Mouse (Mus musculus): Measurements from ENCODE around the gene S1pr5.
"Not testable (repeated sequence)": the region's sequence is repeated elsewhere in the genome, so short reads cannot be mapped to it uniquely, and the experiment has no call there.

Gene S1pr5

GRCm38 (mm10) chr9:21237368-21238003 is 10.8 kb downstream of the S1pr5 start:
- no peak for DNase-seq (ENCODE audit: low spot score)

- no peak for DNase-seq (ENCODE audit: low spot score)
Measured at GRCm38 (mm10) chr9:21236991-21237367, 11.3 kb downstream of the S1pr5 start.

- no peak for DNase-seq (ENCODE audit: low spot score)
Measured at GRCm38 (mm10) chr9:21235341-21235740, 12.9 kb downstream of the S1pr5 start.

GRCm38 (mm10) chr9:21233805-21234204 is 14.4 kb downstream of the S1pr5 start:
- DNase-seq (ENCODE audit: low spot score): no peak

- DNase-seq (ENCODE audit: low spot score): no peak
Measured at GRCm38 (mm10) chr9:21233366-21233765, 14.9 kb downstream of the S1pr5 start.

- DNase-seq (ENCODE audit: low spot score): no peak
Measured at GRCm38 (mm10) chr9:21232867-21233266, 15.4 kb downstream of the S1pr5 start.

GRCm38 (mm10) chr9:21231551-21231950 is 16.7 kb downstream of the S1pr5 start:
- DNase-seq (ENCODE audit: low spot score): no peak

GRCm38 (mm10) chr9:21227342-21227741 is 20.9 kb downstream of the S1pr5 start:
- DNase-seq (ENCODE audit: low spot score): no peak

- DNase-seq (ENCODE audit: low spot score): no peak
Measured at GRCm38 (mm10) chr9:21225415-21225758, 22.9 kb downstream of the S1pr5 start.

GRCm38 (mm10) chr9:21224576-21225414 is 23.4 kb downstream of the S1pr5 start:
- DNase-seq (ENCODE audit: low spot score): no peak

GRCm38 (mm10) chr9:21223906-21224305 is 24.3 kb downstream of the S1pr5 start:
- DNase-seq (ENCODE audit: low spot score): no peak

GRCm38 (mm10) chr9:21223490-21223889 is 24.8 kb downstream of the S1pr5 start:
- DNase-seq (ENCODE audit: low spot score): not testable (repeated sequence)

GRCm38 (mm10) chr9:21221383-21221929 is 26.8 kb downstream of the S1pr5 start:
- no peak for DNase-seq (ENCODE audit: low spot score)

GRCm38 (mm10) chr9:21220490-21221382 is 27.5 kb downstream of the S1pr5 start:
- DNase-seq (ENCODE audit: low spot score): peak; percentile 90

GRCm38 (mm10) chr9:21219820-21220219 is 28.4 kb downstream of the S1pr5 start:
- no peak for DNase-seq (ENCODE audit: low spot score)

- no peak for DNase-seq (ENCODE audit: low spot score)
Measured at GRCm38 (mm10) chr9:21216050-21216841, 32.0 kb downstream of the S1pr5 start.

- no peak for DNase-seq (ENCODE audit: low spot score)
Measured at GRCm38 (mm10) chr9:21213617-21214190, 34.5 kb downstream of the S1pr5 start.

GRCm38 (mm10) chr9:21211624-21212023 is 36.6 kb downstream of the S1pr5 start:
- no peak for DNase-seq (ENCODE audit: low spot score)

- no peak for DNase-seq (ENCODE audit: low spot score)
Measured at GRCm38 (mm10) chr9:21210821-21211220, 37.4 kb downstream of the S1pr5 start.

GRCm38 (mm10) chr9:21208626-21209025 is 39.6 kb downstream of the S1pr5 start:
- DNase-seq (ENCODE audit: low spot score): no peak

GRCm38 (mm10) chr9:21206848-21207247 is 41.4 kb downstream of the S1pr5 start:
- no peak for DNase-seq (ENCODE audit: low spot score)

Measured in urinary bladder, postnatal 25 days (tissue).